Mouse (Mus musculus) brown adipose tissue, adult 24 weeks (tissue): ENCODE measurements around the gene Cyp1a2. TPM values are rescaled to one million over a fixed set of nuclear protein-coding genes. Genes with fewer than 3 reads are reported as not detected.
"Not testable (repeated sequence)": the region's sequence is repeated elsewhere in the genome, so short reads cannot be mapped to it uniquely, and the experiment has no call there.

Source experiments
- H3K27ac ChIP-seq: fragments of 200-500 bp; replicated peaks from 2 replicates; pipeline ENCODE4 v1.5.1; 2012; ENCODE audit warnings: low read depth, mild to moderate bottlenecking, low read length
- H3K4me1 ChIP-seq: fragments of 200-500 bp; 2 replicates; pipeline ENCODE4 v1.6.1; 2012; ENCODE audit warnings: low read length, mixed read lengths; ENCODE audit not compliant: control insufficient read depth, insufficient read depth, insufficient read length
- H3K4me3 ChIP-seq: fragments of 200-500 bp; 2 replicates; pipeline ENCODE4 v1.5.1; 2012; ENCODE audit warnings: low read depth, mild to moderate bottlenecking, low read length, moderate library complexity; ENCODE audit not compliant: insufficient read depth
- polyA plus RNA-seq: library from polyadenylated mRNA; stranded (reverse); fragments of >200 nt; gene quantifications from 2 replicates; pipeline ENCODE4 v1.2.4, GENCODE M21; 2012; ENCODE audit not compliant: missing spikeins, insufficient read depth, insufficient read length

The Cyp1a2 gene
- not detected in 2 replicates for polyA plus RNA-seq

DNA sequence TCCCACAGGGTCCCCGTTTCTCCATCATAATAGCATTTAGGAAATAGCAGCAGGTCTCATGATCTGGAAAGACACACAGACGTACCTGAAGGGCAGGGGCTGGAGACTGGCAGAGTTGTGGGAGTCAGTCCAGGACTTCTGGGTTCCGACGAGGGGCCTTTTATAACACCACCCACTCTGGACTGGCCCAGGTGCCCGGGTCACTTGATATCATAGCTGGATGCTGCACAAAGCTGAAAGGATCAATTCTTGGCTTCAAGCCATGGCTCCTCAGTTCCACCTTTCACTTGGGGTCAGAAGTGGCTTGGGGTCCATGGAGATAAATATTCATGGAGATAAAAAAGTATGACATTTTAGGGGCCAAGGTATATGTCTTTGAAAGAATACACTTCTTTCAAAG is at the start of gene Cyp1a2:
Gene Cyp1a2 (minus strand): TSS at position 184 of the 400 bp plus-strand sequence.
- Histone ChIP-seq H3K4me3 (no peak within 1 kb of the TSS), H3K27ac (no peak within 1 kb of the TSS), H3K4me1 (no peaks in the 10 kb centered on the region)

DNA sequence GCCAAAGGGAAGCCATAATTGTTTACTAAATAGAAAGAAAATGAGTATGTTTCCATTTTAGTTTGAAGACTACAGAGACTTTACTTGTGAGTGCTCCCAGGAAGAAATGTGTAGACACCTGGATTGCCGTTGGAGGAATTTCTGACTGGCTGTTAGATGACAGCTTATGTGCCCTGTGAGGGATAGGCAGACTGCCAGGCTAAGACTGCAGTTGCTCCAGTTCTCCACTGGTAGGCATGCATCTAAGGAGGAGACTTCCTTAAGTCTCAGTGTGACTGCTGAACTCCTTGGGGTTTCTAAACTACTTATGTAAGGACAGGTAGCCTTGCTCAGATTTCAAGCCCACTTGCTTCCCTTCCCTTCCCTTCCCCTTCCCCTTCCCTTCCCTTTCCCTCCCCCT is 44.8 kb upstream of the Cyp1a2 start:
- Histone ChIP-seq H3K27ac (no peak overlapping the region), H3K4me3 (no peak overlapping the region), H3K4me1 (0 out of 2 replicates have a peak, but pooled peaks cover 2% of the 10 kb centered on the region)

DNA sequence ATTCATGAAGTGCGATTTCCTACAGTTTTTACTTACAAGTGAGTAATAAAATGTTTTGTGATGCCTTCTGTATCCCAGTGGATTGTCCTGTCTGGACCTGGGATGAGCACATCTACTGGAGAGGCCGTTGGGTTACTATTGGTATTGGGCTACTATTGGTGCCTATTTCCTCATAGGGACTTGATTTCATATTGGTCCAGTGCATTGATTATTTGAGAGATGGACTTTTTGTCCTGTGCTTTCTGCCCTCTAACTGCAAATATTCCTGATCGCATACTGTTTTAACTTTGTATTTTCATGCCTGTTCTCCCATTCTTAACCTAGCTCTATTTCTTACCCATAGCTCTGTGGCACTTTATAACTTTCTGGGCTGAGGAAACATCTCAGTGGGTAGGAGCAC is 41.2 kb upstream of the Cyp1a2 start:
- H3K4me1 ChIP-seq: 0 out of 2 replicates have a peak, but pooled peaks cover 5% of the 10 kb centered on the region
- no peak overlapping the region for H3K27ac ChIP-seq
- no peak overlapping the region for H3K4me3 ChIP-seq

DNA sequence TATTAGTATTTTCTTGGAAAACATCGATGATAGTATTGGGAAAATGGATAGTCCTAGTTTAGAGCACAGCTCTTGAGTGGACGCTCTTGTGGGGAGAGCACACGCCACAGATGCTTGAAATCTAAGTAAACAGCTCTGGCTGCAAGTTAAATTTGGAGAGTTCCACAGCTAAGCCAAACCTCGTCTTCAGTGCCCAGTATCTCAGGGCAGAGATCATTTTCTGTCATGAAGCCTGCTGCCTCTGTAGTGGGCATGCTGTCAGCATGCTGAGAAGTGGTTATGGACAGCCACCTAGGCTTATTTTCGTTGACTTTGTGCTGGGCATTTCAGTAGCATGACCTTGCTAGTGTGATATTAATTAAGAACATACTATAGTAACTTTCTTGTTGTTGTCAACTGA is 40.3 kb upstream of the Cyp1a2 start:
- Histone ChIP-seq H3K4me1 (0 out of 2 replicates have a peak, but pooled peaks cover 5% of the 10 kb centered on the region), H3K27ac (0 out of 2 replicates have a peak overlapping the region, but pooled peaks have one; percentile 10), H3K4me3 (no peak overlapping the region)

DNA sequence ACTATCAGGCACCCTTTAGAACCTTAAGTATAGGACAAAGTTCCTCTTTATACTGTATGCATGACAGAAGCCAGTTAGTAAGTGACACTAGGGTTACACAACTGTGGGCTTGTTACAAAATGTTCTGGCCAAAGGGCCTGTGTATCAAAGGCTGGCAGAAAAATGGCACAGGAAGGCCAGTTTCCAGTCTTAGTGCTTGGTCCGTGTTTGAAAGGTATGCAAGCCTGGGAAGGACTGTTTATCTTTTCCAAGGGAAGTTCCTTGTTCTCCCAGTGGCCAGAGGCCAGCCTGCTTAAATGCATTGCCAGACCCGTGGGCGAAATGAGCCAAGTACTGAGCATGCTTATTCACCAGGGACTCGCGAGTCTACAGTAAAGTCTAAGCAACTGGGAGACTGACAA is 39.8 kb upstream of the Cyp1a2 start:
- Histone ChIP-seq H3K4me1 (0 out of 2 replicates have a peak, but pooled peaks cover 5% of the 10 kb centered on the region), H3K27ac (peak overlapping the region; percentile 51), H3K4me3 (no peak overlapping the region)

DNA sequence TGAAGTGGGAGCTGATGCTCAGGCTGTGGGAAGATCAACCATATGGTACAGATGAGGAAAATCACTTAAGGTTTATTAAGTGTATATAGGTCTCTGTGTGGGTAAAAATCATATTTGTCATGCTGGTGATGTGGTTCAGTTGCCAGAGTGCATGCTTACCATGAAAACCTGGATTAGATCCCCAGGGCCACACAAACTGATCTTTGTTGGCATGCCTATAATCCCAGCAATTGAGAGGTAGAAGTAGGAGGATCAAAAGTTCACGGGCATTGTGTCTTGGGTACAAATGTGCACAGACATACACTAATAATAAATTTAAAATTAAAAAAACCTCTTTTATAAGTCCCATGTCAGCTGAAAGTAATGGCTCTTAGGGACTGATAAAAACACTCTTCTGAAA is 38.9 kb upstream of the Cyp1a2 start:
- no peak overlapping the region for H3K4me3 ChIP-seq
- peak overlapping the region; percentile 64 for H3K27ac ChIP-seq
- H3K4me1 ChIP-seq: 0 out of 2 replicates have a peak, but pooled peaks cover 5% of the 10 kb centered on the region

DNA sequence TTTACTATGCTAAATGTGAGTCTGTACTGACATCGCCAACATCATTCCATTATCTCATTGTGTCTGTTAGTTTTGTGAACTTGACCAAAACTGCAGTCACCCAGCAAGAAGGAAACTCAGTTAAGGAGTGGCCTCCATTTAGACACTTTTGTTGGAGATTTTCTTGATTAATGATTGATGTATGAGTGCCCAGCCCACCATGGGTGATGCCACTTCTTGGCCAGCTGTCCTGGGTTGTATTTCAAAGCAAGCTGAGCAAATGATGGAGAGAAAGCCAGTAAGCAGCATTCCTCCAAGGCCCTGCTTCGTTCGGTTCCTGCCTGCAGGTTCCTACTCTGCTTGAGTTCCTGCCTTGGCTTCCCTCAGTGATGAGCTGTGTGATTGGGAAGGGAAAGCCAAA is 37.2 kb upstream of the Cyp1a2 start:
- Histone ChIP-seq H3K27ac (no peak overlapping the region), H3K4me3 (no peak overlapping the region), H3K4me1 (0 out of 2 replicates have a peak, but pooled peaks cover 5% of the 10 kb centered on the region)

DNA sequence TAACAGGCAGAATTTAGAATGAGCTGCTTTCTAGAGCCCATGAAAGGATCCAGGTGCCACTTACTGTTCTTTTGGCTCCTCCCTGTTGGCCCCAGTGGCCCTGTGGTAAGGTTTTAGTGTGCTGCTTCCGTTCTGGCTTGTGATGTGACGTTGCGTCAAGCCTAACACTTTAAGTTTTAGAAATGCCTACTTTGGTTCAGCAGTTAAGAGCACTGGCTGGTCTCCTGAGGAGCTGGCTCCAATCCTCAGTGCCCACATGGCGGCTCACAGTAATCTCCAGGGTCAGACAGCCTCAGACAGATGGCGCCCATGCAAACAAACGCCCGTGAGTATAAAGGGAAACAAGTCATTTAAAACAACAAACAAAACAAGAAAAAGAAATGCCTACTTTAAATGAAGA is 34.9 kb upstream of the Cyp1a2 start:
- H3K4me3 ChIP-seq: no peak overlapping the region
- 0 out of 2 replicates have a peak, but pooled peaks cover 3% of the 10 kb centered on the region for H3K4me1 ChIP-seq
- no peak overlapping the region for H3K27ac ChIP-seq

DNA sequence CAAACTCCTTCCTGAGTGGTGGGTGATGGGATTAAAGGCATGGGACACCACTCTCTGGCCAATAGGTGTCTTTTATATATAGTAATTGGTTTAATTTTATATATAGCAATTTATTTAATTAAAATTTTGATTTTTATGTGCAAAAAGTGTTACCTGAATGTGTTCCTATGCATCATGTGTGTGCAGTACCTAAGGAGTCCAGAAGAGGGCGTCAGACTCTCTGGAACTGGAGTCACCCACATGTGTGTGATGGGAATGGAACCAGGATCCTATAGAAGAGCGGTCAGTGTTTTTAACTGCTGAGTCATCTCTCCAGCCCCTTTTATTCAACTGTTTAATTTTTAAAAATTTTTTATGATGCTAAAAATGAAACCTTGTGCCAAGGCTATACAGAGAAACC is 28.7 kb upstream of the Cyp1a2 start:
- H3K4me3 ChIP-seq: no peak overlapping the region

DNA sequence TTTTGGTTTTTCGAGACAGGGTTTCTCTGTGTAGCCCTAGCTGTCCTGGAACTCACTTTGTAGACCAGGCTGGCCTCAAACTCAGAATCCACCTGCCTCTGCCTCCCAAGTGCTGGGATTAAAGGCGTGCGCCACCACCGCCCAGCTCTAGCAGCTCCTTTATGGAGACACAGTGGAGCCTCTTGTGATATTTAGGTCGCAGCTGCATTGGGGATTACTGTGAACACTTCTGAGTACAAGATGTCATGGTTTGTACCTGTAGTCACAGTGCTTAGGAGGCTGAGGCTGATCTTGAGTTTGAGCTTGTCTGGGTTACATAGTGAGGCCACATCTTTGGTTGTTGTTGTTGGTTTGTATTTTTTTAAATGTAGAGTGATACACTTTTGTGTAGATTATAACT is 26.7 kb upstream of the Cyp1a2 start:
- H3K4me3 ChIP-seq, H3K27ac ChIP-seq, H3K4me1 ChIP-seq: not testable (repeated sequence)

More for the DNA sequence above, 28.7 kb upstream of the Cyp1a2 start:
- no peak overlapping the region for H3K27ac ChIP-seq
- H3K4me1 ChIP-seq: no peaks in the 10 kb centered on the region

DNA sequence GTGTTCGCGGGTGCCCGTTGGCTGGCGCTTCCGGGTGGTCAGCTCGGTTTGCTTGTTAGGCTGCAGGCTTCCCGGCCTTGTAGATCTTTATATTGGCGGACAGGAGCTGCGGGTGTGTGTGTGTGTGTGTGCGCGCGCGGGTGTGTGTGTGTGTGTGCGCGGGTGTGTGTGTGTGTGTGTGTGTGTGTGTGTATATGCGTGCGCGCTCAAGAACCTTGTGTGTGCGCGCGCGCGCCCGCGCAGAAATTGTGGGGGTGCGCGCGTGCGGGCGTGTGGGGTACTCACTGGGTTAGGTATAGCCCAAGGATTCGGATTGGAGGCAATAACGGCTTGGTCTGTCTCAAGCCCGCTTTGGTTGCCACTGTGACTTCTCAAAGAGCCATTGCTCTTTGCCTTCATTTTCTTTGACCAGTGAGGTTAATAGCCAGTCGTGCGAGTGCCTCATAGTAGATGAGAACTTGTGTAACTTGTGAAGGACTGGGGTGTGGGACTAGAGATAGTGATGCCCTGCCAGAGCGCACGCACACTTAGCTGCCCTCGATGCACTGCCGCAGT is 25.3 kb upstream of the Cyp1a2 start:
- Histone ChIP-seq H3K27ac (peak overlapping the region; percentile 93), H3K4me3 (peak overlapping the region; percentile 96), H3K4me1 (no peaks in the 10 kb centered on the region)

DNA sequence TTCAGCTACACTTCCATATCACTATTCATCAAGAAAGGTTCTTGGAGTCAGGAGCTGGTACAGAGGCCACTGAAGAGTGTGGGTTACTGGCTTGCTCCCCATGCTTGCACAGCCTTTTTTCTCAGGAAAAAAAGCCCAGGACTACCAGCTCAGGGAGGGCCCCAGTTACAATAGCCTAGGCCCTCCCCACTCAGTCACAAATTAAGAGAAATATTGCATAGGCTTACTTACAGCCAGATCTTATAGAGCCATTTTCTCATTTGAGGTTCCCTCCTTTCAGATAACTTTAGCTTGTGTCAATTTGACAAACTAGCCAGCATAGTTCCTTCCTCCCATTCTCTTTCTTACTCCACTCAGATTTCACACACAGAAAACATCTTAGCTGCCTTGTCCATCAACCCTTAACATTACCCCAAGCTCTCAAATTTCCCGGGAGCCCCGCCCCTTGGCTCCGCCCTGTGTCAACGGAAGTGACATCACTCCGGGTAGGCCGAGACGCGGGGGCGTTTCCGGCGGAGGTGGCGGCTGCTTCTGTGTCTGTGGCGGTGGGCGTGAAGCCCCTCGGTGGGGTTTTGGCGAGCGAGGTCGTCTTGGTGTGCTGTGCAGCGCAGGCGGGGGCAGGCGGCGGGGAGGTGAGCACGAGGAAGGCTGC is 24.7 kb upstream of the Cyp1a2 start, which contains the start of gene Edc3:
Gene Edc3 (plus strand): TSS at position 473 of the 652 bp plus-strand sequence.
- H3K4me1 ChIP-seq: no peaks in the 10 kb centered on the region
- H3K27ac ChIP-seq: peak within 1 kb of the TSS; percentile 93
- H3K4me3 ChIP-seq: peak within 1 kb of the TSS; percentile 96

DNA sequence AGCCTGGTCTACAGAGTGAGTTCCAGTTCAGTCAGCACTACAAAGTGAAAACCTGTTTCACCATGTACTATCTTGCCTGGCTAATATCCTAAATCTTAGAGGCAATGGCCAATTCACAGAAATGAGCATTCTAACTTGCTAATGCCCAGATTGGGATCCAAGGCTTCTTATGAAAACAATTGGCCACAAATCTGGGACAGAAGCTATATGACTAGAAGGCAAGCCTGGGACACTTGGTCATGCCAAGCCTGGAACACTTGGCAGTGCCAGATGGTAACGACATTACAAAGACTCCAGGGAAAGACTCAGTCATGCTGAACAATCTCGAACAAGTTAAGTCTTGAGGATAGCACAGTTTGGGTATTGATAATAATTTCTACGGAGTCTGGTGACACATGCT is 23.0 kb upstream of the Cyp1a2 start:
- H3K4me1 ChIP-seq: no peaks in the 10 kb centered on the region
- H3K27ac ChIP-seq: no peak overlapping the region
- H3K4me3 ChIP-seq: no peak overlapping the region

DNA sequence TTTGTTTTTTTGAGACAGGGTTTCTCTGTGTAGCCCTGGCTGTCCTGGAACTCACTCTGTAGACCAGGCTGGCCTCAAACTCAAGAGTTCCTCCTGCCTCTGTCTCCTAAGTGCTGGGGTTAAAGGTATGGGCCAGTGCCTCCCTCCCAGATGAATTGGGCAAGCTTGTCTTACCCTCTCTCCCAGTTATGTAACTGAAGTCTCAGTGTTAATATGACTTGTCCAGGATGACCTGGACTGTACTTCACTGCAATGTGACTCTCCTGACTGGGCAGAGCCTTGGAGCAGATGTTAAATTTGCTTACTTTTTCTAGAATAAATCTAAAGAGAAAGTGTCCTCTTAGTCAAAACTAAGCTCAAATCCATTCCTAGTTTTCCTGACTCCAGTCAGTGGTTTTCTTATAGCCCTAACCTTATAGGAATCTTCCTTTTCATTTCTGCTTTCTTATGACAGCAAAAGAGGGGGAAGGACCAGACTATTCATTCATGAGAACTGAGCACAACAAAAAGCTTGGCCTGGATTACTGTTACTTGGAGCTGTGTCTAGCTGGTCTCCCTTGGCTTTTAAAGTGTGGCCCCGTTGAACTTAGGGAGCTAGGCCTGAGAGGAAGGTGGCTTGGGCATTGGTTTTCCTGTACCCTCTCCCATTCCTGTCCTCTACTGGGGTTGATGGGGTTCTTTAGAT is 15.1 kb upstream of the Cyp1a2 start:
- Histone ChIP-seq H3K4me3 (no peak overlapping the region), H3K4me1 (peaks cover 11% of the 10 kb centered on the region), H3K27ac (peak overlapping the region; percentile 72)

DNA sequence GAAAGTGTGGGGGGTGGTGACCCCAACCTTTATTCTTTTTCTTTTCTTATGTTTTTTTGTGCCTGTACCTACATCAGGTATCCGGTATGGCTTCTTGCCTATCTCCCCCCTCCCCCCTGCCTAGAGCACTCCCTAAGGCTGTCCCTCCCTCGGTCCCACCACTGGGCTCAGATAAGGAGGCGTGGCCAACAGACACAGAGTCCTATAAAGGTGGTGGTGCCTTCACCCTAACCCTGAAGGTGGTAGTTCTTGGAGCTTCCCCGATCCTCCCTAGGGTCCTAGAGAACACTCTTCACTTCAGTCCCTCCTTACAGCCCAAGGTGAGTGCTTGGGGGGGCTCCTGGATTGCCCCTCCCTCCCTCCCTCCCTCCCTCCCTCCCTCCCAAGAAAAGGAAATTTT is 13.9 kb upstream of the Cyp1a2 start:
- H3K4me3 ChIP-seq: no peak overlapping the region
- H3K4me1 ChIP-seq: peaks cover 11% of the 10 kb centered on the region

More for the DNA sequence above, 13.9 kb upstream of the Cyp1a2 start:
- no peak overlapping the region for H3K27ac ChIP-seq
